Mouse (Mus musculus): ENCODE data around the gene Gprasp1.

The Gprasp1 gene

DNA sequence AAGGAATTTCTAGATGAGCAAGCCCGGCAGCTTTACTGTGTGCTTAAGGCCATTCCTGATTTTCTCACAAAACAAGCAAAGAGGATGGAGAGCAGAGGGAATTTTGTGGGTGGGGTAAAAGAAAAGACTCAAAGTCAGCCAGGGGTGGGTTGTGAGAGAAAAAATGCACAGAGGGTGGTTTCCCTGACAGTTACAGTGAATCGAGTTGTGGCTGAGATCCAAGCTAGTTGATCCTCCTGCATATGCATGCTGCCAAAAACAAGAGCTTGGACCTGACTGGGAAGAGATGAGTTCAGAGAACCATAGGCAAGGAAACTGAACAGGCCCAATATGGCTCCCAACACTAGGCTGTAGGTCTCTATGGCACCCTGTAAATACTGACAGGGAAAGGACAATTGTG, 95.4 kb downstream of the Gprasp1 start:
- DNase-seq (ENCODE audit: low spot score): no peak

DNA sequence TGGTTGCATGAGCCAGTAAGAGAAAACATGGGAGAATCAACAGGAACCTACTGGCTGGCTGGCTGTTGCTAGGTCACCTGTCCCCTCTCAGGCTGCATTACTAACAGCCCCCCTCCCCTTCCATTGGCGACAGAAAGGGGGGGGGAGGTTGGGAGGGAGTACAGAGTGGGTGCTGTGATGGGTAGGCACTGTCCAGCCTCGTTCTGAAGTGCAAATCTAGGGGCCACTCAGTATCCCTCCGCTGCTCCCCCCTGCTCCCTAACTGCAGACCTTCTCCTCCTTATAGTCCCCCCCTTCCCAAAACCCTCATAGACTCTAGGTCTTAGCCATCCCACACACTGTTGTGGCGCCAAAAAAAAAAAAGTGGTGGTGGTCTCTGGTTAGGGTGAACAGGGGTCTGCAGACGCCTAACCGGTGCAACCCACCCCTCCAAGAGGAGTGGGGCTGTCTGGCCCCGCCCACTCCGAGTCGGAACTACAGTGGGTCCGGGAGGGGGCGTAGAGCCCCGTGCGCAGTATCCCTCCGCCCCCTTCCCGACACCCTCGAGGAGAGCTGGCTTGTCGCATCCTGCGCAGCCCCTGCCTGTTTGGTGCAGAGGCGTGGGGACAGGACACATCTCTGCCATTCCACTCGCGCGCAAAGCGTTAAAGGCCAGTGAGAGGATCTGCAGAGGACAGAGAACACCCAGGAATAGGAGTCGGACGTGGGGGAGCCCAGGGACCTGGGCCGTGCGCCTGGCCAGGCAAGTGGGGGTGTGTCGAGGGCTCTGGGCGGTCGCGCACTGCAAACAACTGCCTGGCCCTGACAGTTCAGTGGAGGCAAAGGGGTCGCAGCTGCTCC, 96.2 kb downstream of the Gprasp1 start, which contains the start of gene Gprasp2:
TSS of gene Gprasp2 (plus strand) at position 514 of the 840 bp plus-strand sequence.
- peak; percentile 42 for DNase-seq (ENCODE audit: low spot score)

DNA sequence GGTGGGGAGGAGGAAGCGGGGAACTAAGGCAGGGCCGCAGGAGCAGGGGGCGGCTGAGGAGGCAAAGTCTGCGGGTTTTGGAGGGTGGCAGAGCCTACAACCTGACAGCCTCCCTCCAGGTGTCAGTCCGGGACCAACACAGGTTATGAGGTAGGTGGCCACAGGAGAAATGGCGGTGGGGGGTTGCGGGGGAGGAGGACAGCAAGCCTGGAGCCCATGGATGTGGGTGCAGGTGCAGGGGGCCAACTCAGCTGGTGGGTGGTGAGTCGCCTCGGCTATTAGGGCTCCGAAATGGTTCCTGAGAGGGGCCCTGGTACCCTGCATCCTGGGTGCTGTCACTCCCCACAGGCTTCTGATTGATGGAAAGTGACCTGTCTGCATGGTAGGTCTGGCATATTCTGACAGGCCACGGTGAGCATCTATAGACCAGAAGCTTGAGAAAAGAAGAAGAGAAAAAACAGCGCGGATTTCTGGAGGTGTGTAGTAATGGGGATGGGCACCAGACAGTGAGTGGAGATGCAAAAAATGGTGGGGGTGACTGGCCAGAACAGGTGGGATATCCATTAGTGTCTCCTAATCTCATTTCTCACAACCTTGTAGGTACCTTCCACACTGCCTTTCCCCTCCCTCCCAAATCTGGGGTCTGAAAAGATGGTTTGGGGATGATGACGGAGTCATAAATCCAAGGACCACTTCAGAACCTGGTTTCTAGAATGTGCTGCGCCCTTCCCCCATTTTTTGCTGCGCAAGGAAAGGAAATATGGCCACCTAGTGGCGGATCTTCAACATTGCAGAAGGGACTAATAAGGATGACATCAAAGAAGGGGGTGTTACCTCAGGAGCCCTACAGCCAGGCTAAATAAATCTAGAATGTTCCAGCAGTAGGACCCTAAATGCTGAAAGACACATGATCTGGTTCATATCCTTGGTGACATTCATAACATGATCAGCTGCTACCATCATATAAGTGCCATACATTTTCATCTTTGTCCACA, 97.2 kb downstream of the Gprasp1 start:
- peak; percentile 60 for DNase-seq (ENCODE audit: low spot score)

Data from embryo, embryonic 10 days (tissue).